Comparison of ENCODE assay signal across 8 mouse cellular contexts in the genomic region with DNA sequence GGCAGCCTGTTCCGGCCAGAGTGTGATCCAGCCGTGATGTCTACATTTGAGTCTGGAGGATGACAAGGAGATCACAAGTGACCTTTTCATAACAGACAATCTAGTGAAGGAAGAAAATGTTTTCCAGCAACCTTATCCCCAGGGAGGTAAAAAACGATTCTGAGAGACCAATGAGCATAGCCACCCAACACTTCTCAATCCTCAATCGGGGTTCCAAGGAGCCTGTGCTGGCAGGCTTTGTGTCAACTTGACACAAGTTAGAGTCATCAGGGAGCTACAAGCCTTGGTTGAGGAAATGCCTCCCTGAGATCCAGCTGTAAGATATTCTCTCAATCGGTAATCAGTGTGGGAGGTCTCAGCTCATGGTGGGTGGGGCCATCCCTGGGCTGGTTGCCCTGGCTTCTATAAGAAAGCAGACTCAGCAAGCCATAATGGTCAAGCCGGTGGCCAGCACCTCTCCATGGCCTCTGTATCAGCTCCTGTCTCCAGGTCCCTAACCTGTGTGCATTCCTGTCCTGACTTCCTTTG. TPM values are rescaled to one million over a fixed set of nuclear protein-coding genes. Genes with fewer than 3 reads are reported as not detected.
DNase-seq lines count a peak whose midpoint lies in the region; ATAC-seq and TF ChIP-seq lines count a peak whose summit lies in the region.

A gene (minus strand): TSS at position 51 of the 528 bp plus-strand sequence.

- H3K27ac ChIP-seq in stomach, postnatal 0 days (replicated peaks) = peak within 1 kb of the TSS; percentile 72

- peaks cover 7% of the 10 kb centered on the region for H3K9me3 ChIP-seq in E14TG2a.4 (ENCODE audit: low read length)
- no peaks in the 10 kb centered on the region for H3K9me3 ChIP-seq in stomach, postnatal 0 days (ENCODE audit: control insufficient read depth, low read length)

- no peak for TF ChIP-seq EP300 in stomach, postnatal 0 days (optimal IDR thresholded peaks at IDR 0.05)

- WGBS in large intestine, adult 2 months = 34% methylated on average over 6 of the region's 6 CpGs
- 40% methylated on average over 6 of the region's 6 CpGs for WGBS in stomach, postnatal 0 days

- ATAC-seq in stomach, postnatal 0 days (ENCODE audit: low FRiP score, low TSS enrichment) = no peak

- intact Hi-C loops in heart, postnatal 10 days (cut with DNase I) = no loop called here

- DNase-seq in adrenal gland, postnatal 25 days = no peak
- DNase-seq in heart, postnatal 10 days = peak in 1 of 2 experiments; percentile 40
- no peak for DNase-seq in large intestine, adult 2 months (ENCODE audit: low read depth, low spot score)
- no peak for DNase-seq in stomach, postnatal 0 days (ENCODE audit: low spot score)
- DNase-seq in layer of hippocampus, adult 8-10 months (ENCODE audit: low spot score in 2 of 2) = no peak
- no peak for DNase-seq in urinary bladder, postnatal 25 days (ENCODE audit: low spot score)
- no peak for DNase-seq in frontal cortex, postnatal 25 days (ENCODE audit: low spot score in 2 of 2)

- peak within 1 kb of the TSS; percentile 58 for H3K4me3 ChIP-seq in E14TG2a.4 (replicated peaks; ENCODE audit: low read length)
- 0 out of 2 replicates have a peak within 1 kb of the TSS, but pooled peaks have one; percentile 18 for H3K4me3 ChIP-seq in stomach, postnatal 0 days (ENCODE audit: low read depth, low read length)

- no peaks in the 10 kb centered on the region for H3K36me3 ChIP-seq in E14TG2a.4 (ENCODE audit: insufficient read depth, low read length)
- H3K36me3 ChIP-seq in stomach, postnatal 0 days (ENCODE audit: control insufficient read depth, insufficient read depth, low read length) = no peaks in the 10 kb centered on the region

- H3K4me1 ChIP-seq in E14TG2a.4 (replicated peaks; ENCODE audit: low read depth, low read length) = peaks cover 19% of the 10 kb centered on the region
- H3K4me1 ChIP-seq in stomach, postnatal 0 days (replicated peaks; ENCODE audit: control insufficient read depth, insufficient read depth) = peaks cover 8% of the 10 kb centered on the region

- TF ChIP-seq CTCF in E14TG2a.4 (conservative IDR thresholded peaks at IDR 0.05; ENCODE audit: low read length) = no peak
- TF ChIP-seq CTCF in stomach, postnatal 0 days (IDR thresholded peaks at IDR 0.05; ENCODE audit: low read depth) = no peak

- peak within 1 kb of the TSS; percentile 49 for H3K4me2 ChIP-seq in stomach, postnatal 0 days (replicated peaks; ENCODE audit: low read depth)

- peaks cover 5% of the 10 kb centered on the region for H3K27me3 ChIP-seq in E14TG2a.4 (ENCODE audit: insufficient read depth, low read length)
- no peaks in the 10 kb centered on the region for H3K27me3 ChIP-seq in stomach, postnatal 0 days (ENCODE audit: control insufficient read depth, insufficient read depth, low read length)

- H3K9ac ChIP-seq in stomach, postnatal 0 days (ENCODE audit: low read length) = peak within 1 kb of the TSS; percentile 14; the same call in 1 of the 2 replicates

RNA-seq across cellular contexts. Expression of the gene that starts here (rescaled TPM):
- 17.2 and 19.4 TPM in 2 replicates for total RNA-seq in adrenal gland, postnatal 25 days (2021)
- total RNA-seq in heart, postnatal 10 days (2021) = 10 to 100 TPM; 23.2 to 25.0 TPM
- 15.3 and 16.5 TPM in 2 replicates for polyA plus RNA-seq in large intestine, adult 2 months (2012; rRNA removed)
- 11.2 and 11.7 TPM in 2 replicates for polyA plus RNA-seq in stomach, postnatal 0 days (2015; fragmentation: Nextera tagmentation; extraction: Ambion mirVana)
- total RNA-seq in layer of hippocampus, adult 8-10 months (2022) = 1 to 10 TPM; 4.4 to 7.6 (median 5.4) TPM
